Mouse (Mus musculus): ENCODE data around the gene Crygd. TPM values are rescaled to one million over a fixed set of nuclear protein-coding genes. Genes with fewer than 3 reads are reported as not detected.

The Crygd gene
- not detected in 2 replicates for polyA plus RNA-seq (2012; ENCODE audit: insufficient read depth, insufficient read length, low replicate concordance, missing spikeins)

GRCm38 (mm10) chr1:65063352-65063751 lies at the start of gene Crygd:
Gene Crygd, minus strand, starts transcription at chr1:65063452.
- TF ChIP-seq CTCF (IDR thresholded peaks at IDR 0.05; ENCODE audit: insufficient read depth, low read depth, low read length) (no peak), POLR2A (IDR thresholded peaks at IDR 0.05; ENCODE audit: insufficient read depth, low read depth, low read length) (no peak)
- 31% methylated on average over 8 of the region's 8 CpGs for WGBS
- Histone ChIP-seq H3K27ac (ENCODE audit: insufficient read depth, low read depth, low read length) (no peak within 1 kb of the TSS), H3K4me3 (ENCODE audit: insufficient read depth, low read depth, low read length) (no peak within 1 kb of the TSS), H3K4me1 (ENCODE audit: control insufficient read depth, insufficient read depth, low read length) (no peaks in the 10 kb centered on the region)

GRCm38 (mm10) chr1:65112807-65113196 lies 49.5 kb upstream of the Crygd start:
- no peak overlapping the region for H3K27ac ChIP-seq (ENCODE audit: insufficient read depth, low read depth, low read length)
- H3K4me3 ChIP-seq (ENCODE audit: insufficient read depth, low read depth, low read length): no peak overlapping the region
- TF ChIP-seq POLR2A (IDR thresholded peaks at IDR 0.05; ENCODE audit: insufficient read depth, low read depth, low read length) (no peak), CTCF (IDR thresholded peaks at IDR 0.05; ENCODE audit: insufficient read depth, low read depth, low read length) (no peak)
- WGBS: 47% methylated on average over 14 of the region's 14 CpGs
- H3K4me1 ChIP-seq (ENCODE audit: control insufficient read depth, insufficient read depth, low read length): peaks cover 7% of the 10 kb centered on the region

GRCm38 (mm10) chr1:65112031-65112806 lies 49.0 kb upstream of the Crygd start:
- H3K4me3 ChIP-seq (ENCODE audit: insufficient read depth, low read depth, low read length): no peak overlapping the region
- H3K27ac ChIP-seq (ENCODE audit: insufficient read depth, low read depth, low read length): no peak overlapping the region
- H3K4me1 ChIP-seq (ENCODE audit: control insufficient read depth, insufficient read depth, low read length): peaks cover 7% of the 10 kb centered on the region
- TF ChIP-seq CTCF (IDR thresholded peaks at IDR 0.05; ENCODE audit: insufficient read depth, low read depth, low read length) (peak; percentile 54; the same call in 1 of the 2 replicates), POLR2A (IDR thresholded peaks at IDR 0.05; ENCODE audit: insufficient read depth, low read depth, low read length) (no peak)
- WGBS: 3% methylated on average over 8 of the region's 8 CpGs

- peaks cover 7% of the 10 kb centered on the region for H3K4me1 ChIP-seq (ENCODE audit: control insufficient read depth, insufficient read depth, low read length)
- 90% methylated on average over 25 of the region's 25 CpGs for WGBS
- H3K4me3 ChIP-seq (ENCODE audit: insufficient read depth, low read depth, low read length): no peak overlapping the region
- H3K27ac ChIP-seq (ENCODE audit: insufficient read depth, low read depth, low read length): no peak overlapping the region
- TF ChIP-seq CTCF (IDR thresholded peaks at IDR 0.05; ENCODE audit: insufficient read depth, low read depth, low read length) (no peak), POLR2A (IDR thresholded peaks at IDR 0.05; ENCODE audit: insufficient read depth, low read depth, low read length) (no peak)
These were observed 46.6 kb upstream of the Crygd start for GRCm38 (mm10) chr1:65109756-65110435.

- Histone ChIP-seq H3K27ac (ENCODE audit: insufficient read depth, low read depth, low read length) (no peak overlapping the region), H3K4me1 (ENCODE audit: control insufficient read depth, insufficient read depth, low read length) (peaks cover 7% of the 10 kb centered on the region), H3K4me3 (ENCODE audit: insufficient read depth, low read depth, low read length) (no peak overlapping the region)
- 91% methylated on average over 8 of the region's 8 CpGs for WGBS
- TF ChIP-seq POLR2A (IDR thresholded peaks at IDR 0.05; ENCODE audit: insufficient read depth, low read depth, low read length): no peak
- no peak for TF ChIP-seq CTCF (IDR thresholded peaks at IDR 0.05; ENCODE audit: insufficient read depth, low read depth, low read length)
These were observed 45.9 kb upstream of the Crygd start for GRCm38 (mm10) chr1:65109196-65109595.

GRCm38 (mm10) chr1:65107654-65108279 lies 44.5 kb upstream of the Crygd start:
- no peak overlapping the region for H3K27ac ChIP-seq (ENCODE audit: insufficient read depth, low read depth, low read length)
- TF ChIP-seq CTCF (IDR thresholded peaks at IDR 0.05; ENCODE audit: insufficient read depth, low read depth, low read length) (no peak), POLR2A (IDR thresholded peaks at IDR 0.05; ENCODE audit: insufficient read depth, low read depth, low read length) (no peak)
- H3K4me3 ChIP-seq (ENCODE audit: insufficient read depth, low read depth, low read length): no peak overlapping the region
- 89% methylated on average over 10 of the region's 10 CpGs for WGBS
- H3K4me1 ChIP-seq (ENCODE audit: control insufficient read depth, insufficient read depth, low read length): peaks cover 4% of the 10 kb centered on the region

GRCm38 (mm10) chr1:65103273-65103672 lies 40.0 kb upstream of the Crygd start, which contains the start of gene Cryga:
Gene Cryga, minus strand, starts transcription at chr1:65103373.
- TF ChIP-seq POLR2A (IDR thresholded peaks at IDR 0.05; ENCODE audit: insufficient read depth, low read depth, low read length) (no peak), CTCF (IDR thresholded peaks at IDR 0.05; ENCODE audit: insufficient read depth, low read depth, low read length) (no peak)
- no peak within 1 kb of the TSS for H3K27ac ChIP-seq (ENCODE audit: insufficient read depth, low read depth, low read length)
- no peak within 1 kb of the TSS for H3K4me3 ChIP-seq (ENCODE audit: insufficient read depth, low read depth, low read length)
- H3K4me1 ChIP-seq (ENCODE audit: control insufficient read depth, insufficient read depth, low read length): no peaks in the 10 kb centered on the region
- WGBS: 93% methylated on average over 11 of the region's 11 CpGs

- TF ChIP-seq CTCF (IDR thresholded peaks at IDR 0.05; ENCODE audit: insufficient read depth, low read depth, low read length) (no peak), POLR2A (IDR thresholded peaks at IDR 0.05; ENCODE audit: insufficient read depth, low read depth, low read length) (no peak)
- WGBS: 87% methylated on average over 3 of the region's 3 CpGs
These were observed 33.7 kb upstream of the Crygd start for GRCm38 (mm10) chr1:65096953-65097352.

GRCm38 (mm10) chr1:65091566-65091965 lies 28.3 kb upstream of the Crygd start:
- WGBS: 74% methylated on average over 3 of the region's 3 CpGs
- Histone ChIP-seq H3K4me1 (ENCODE audit: control insufficient read depth, insufficient read depth, low read length) (no peaks in the 10 kb centered on the region), H3K27ac (ENCODE audit: insufficient read depth, low read depth, low read length) (no peak overlapping the region), H3K4me3 (ENCODE audit: insufficient read depth, low read depth, low read length) (no peak overlapping the region)
- TF ChIP-seq POLR2A (IDR thresholded peaks at IDR 0.05; ENCODE audit: insufficient read depth, low read depth, low read length): no peak
- TF ChIP-seq CTCF (IDR thresholded peaks at IDR 0.05; ENCODE audit: insufficient read depth, low read depth, low read length): no peak

More at GRCm38 (mm10) chr1:65096953-65097352, 33.7 kb upstream of the Crygd start:
- H3K4me1 ChIP-seq (ENCODE audit: control insufficient read depth, insufficient read depth, low read length): no peaks in the 10 kb centered on the region
- no peak overlapping the region for H3K27ac ChIP-seq (ENCODE audit: insufficient read depth, low read depth, low read length)
- H3K4me3 ChIP-seq (ENCODE audit: insufficient read depth, low read depth, low read length): no peak overlapping the region

Data from olfactory bulb, adult 2 months (tissue).